Mouse (Mus musculus): ENCODE measurements around the gene Cdc26.
A peak's percentile ranks its signal among the peaks of the same experiment; 100 is the strongest.

Gene Cdc26

GRCm38 (mm10) chr4:62361997-62362396, 46.4 kb downstream of the Cdc26 start:
- DNase-seq (ENCODE audit: low read depth, low spot score), result no peak

- DNase-seq (ENCODE audit: low read depth, low spot score), result no peak
Observed at GRCm38 (mm10) chr4:62361571-62361970, 46.9 kb downstream of the Cdc26 start.

GRCm38 (mm10) chr4:62360805-62361455, 47.5 kb downstream of the Cdc26 start:
- DNase-seq (ENCODE audit: low read depth, low spot score), result no peak

GRCm38 (mm10) chr4:62360088-62360804, 48.2 kb downstream of the Cdc26 start, which contains the start of the genes Fkbp15 and Slc31a1:
Fkbp15 (minus strand) TSS chr4:62360548.
Slc31a1 (plus strand) TSS chr4:62360727.
- DNase-seq (ENCODE audit: low read depth, low spot score), result peak; percentile 97

- DNase-seq (ENCODE audit: low read depth, low spot score), result no peak
Observed at GRCm38 (mm10) chr4:62359256-62359775, 49.1 kb downstream of the Cdc26 start.

GRCm38 (mm10) chr4:62357631-62358148, 50.8 kb downstream of the Cdc26 start:
- no peak for DNase-seq (ENCODE audit: low read depth, low spot score)

- no peak for DNase-seq (ENCODE audit: low read depth, low spot score)
Observed at GRCm38 (mm10) chr4:62349371-62349770, 59.1 kb downstream of the Cdc26 start.

GRCm38 (mm10) chr4:62348329-62348705, 60.1 kb downstream of the Cdc26 start:
- DNase-seq (ENCODE audit: low read depth, low spot score), result no peak

- DNase-seq (ENCODE audit: low read depth, low spot score), result no peak
Observed at GRCm38 (mm10) chr4:62347605-62348328, 60.7 kb downstream of the Cdc26 start.

- DNase-seq (ENCODE audit: low read depth, low spot score), result no peak
Observed at GRCm38 (mm10) chr4:62345827-62346226, 62.6 kb downstream of the Cdc26 start.

GRCm38 (mm10) chr4:62344000-62344399, 64.4 kb downstream of the Cdc26 start:
- no peak for DNase-seq (ENCODE audit: low read depth, low spot score)

- no peak for DNase-seq (ENCODE audit: low read depth, low spot score)
Observed at GRCm38 (mm10) chr4:62338536-62338935, 69.9 kb downstream of the Cdc26 start.
